Mouse (Mus musculus) left cerebral cortex, postnatal 36 days (tissue): Measurements from ENCODE around the gene Hoxc10. TPM values are rescaled to one million over a fixed set of nuclear protein-coding genes. Genes with fewer than 3 reads are reported as not detected.

ENCODE experiments used
- DNase-seq, 2 experiments: peaks; one replicate each; pipeline ENCODE4 v3.0.0; 2021 to 2022; ENCODE audit warnings: low spot score in 2 of 2, mixed read lengths in 1 of 2
- intact Hi-C: fragments of 180-260 bp; cut with DNase I; formaldehyde crosslinking; loops from one replicate; pipeline ENCODE4 v1.15.1; 2025
- total RNA-seq, 2 experiments: library from RNA; stranded (reverse); gene quantifications; 2 replicates each; pipeline ENCODE4 v1.2.3; 2021

The Hoxc10 gene
- not detected for total RNA-seq

- intact Hi-C loops: loop anchor here (5.0 kb wide), 1 partner anchor 60 kb away; no protein-coding TSS in a partner anchor
- DNase-seq: no peak
Observed at GRCm38 (mm10) chr15:102966776-102967311, at the start of gene Hoxc10. Gene Hoxc10 (plus strand): TSS chr15:102966796.

DNA sequence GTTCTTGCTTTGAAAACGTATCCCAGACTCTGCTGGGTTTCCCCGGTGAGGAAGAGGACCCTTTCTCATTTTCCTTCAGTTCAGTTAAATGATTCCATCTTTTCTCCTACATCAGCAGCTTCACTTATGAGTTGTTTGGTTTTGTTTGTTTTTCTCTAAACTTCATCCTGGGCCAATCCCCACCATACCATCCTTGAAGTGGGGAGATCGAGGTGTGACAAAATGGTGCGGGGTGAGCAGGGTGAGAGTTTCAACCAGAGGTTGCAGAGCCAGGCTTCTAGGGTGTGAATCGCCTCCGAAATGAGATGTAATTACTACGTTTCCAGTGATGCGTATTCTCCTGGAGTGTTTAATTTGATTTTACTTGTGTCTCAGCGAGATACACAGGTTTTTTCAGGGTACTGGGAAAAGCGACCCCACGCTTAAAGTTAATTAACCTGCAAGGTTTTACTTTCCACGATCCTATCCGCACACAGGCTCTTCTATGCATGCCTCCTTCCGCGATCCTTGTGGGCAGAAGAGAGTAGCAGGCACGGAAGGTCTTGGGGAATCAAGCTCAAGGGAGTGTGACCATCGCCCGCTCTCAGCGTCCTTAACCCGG, 48.5 kb upstream of the Hoxc10 start:
- intact Hi-C loops: no loop called here
- DNase-seq: no peak

DNA sequence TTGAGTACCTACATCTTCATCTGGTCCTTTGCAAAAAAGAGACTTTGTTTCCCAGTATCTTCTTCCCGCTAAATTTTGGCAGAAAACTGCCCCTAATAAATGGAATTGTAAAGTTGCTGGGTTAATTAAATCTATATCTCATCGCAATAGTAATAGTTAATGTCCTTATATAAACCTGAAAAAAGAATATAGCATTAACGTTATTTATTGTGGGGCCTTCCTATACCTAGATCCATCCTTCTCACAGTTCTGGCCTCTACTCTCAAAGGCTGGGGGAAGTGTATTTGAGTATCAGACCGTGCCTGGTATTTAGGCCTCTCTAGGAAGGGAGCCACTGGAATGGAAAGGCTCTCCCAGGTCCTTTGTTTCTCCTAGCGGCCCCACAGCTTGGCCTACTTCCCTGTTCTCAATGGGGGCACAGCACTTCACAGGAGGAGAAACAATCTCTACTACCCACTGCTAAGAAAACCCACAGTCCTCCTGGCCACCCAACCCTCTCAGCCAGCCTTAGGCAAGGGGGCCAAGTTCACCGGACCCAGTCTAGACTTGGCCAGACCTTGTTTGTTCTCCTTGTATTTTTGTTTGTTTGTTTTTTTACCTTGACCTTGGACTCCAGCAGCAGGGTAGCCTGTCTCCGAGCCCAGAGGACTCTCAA, 47.9 kb upstream of the Hoxc10 start:
- DNase-seq: no peak
- intact Hi-C loops: no loop called here

DNA sequence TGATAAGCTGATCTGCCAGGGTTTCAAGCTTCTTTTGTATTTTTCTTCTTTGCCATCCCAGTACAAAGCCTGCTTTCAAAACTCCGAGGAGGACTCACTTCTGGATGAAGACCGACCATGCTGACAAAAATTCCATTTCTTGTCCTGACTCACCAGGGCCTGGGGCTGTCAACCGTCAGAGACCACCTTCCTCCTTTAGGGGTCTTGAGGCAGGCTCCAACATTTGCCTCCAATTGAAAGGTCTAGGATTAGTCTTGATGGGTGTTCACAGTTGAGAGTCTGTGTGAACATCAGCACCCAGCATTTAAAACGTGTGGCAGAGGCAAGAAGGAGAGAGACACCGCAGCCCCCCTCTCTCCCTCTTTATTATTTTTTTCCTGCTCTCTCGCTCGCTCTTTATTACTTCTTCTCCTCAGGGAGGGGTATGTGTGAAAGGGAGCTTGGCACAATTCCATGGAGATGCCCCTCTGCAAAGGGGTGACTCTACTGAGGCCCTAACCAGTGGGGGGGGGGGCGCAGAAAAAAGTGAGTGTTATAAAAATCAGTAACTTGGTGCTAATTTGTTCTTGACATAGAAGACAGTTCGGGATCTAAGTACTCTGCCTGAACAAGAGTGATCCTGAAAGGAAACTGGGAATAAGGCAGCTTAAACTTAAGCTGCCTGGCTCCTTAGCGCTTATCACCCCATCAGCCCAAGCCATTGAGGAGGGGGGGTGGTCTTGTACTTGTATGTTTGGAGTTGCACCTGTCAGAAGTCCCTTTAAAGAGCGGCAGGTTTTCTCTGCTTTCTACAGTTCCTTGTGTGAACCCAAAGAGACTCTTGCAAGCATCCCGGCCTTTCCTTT, 47.0 kb upstream of the Hoxc10 start:
- intact Hi-C loops: no loop called here
- no peak for DNase-seq

- no peak for DNase-seq
Observed at GRCm38 (mm10) chr15:102920619-102921018, 46.0 kb upstream of the Hoxc10 start.

DNA sequence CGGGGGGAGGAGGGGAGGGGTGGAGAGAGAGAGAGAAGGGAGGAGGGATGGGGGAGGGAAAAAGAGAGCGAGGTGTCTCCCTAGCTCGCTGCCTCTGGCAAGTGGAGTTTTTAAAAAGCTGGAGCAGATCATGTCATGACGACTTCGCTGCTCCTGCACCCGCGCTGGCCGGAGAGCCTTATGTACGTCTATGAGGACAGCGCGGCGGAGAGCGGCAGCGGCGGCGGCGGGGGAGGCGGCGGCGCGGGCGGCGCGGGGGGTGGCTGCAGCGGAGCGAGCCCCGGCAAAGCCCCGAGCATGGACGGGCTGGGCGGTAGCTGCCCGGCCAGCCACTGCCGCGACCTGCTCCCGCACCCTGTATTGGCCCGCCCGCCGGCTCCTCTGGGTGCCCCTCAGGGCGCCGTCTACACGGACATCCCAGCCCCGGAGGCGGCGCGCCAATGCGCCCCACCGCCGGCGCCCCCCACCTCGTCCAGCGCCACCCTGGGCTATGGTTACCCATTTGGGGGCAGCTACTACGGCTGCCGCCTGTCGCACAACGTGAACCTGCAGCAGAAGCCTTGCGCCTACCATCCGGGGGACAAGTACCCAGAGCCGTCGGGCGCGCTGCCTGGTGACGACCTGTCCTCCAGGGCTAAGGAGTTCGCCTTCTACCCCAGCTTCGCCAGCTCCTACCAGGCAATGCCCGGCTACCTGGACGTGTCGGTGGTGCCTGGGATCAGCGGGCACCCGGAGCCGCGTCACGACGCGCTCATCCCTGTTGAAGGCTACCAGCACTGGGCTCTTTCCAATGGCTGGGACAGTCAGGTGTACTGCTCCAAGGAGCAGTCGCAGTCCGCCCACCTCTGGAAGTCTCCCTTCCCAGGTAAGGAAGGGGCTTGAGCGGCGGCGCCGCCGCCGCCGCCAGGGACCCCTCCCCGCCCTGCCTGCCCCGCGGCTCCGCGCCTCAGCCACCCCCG, 45.3 kb upstream of the Hoxc10 start, which contains the start of gene Hoxc13:
TSS of gene Hoxc13 (plus strand) at position 51 of the 959 bp plus-strand sequence.
- intact Hi-C loops: no loop called here
- DNase-seq: no peak

More at GRCm38 (mm10) chr15:102920619-102921018, 46.0 kb upstream of the Hoxc10 start:
- intact Hi-C loops: no loop called here

GRCm38 (mm10) chr15:102922012-102922362, 44.6 kb upstream of the Hoxc10 start:
- DNase-seq: no peak
- intact Hi-C loops: no loop called here

DNA sequence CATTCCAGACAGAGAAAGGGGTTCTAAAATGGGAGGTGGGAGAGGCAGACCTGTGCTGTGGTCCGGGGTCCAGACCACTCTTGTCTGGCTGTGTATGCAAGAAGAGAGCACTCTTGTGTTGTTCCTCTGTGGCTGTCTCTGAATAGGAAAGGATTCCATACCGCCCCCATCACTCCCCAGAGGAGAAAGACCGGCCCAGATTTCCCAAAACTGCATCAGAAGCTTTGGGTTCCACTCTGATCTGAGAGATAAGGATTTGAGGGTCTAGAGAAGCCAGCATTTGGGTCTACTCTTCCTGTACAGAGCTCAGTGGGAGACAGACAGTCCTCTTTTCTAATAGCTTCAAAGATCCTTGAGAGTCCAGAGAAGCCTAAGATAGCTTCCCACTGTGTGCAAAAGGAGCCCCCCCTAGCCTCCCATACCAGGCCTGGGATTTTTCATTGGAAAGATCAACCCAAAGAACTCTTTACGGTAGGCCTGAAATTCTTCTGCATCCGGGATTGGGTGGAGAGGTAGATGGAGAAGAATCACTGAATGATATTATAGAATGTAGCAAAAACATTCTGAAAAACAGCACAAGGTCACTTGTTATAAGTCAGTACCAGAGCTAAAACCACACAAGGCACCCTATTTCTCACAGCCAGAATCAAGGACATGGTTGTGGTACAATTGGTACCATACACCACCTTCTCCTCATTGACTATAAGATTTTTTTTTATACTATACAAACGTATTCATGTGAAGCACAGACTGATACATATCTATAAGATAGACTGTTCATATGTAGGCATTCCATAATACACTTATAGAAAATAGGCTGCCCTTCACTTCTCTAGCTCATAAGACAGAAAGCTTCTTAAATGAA, 43.7 kb upstream of the Hoxc10 start:
- intact Hi-C loops: no loop called here
- no peak for DNase-seq

DNA sequence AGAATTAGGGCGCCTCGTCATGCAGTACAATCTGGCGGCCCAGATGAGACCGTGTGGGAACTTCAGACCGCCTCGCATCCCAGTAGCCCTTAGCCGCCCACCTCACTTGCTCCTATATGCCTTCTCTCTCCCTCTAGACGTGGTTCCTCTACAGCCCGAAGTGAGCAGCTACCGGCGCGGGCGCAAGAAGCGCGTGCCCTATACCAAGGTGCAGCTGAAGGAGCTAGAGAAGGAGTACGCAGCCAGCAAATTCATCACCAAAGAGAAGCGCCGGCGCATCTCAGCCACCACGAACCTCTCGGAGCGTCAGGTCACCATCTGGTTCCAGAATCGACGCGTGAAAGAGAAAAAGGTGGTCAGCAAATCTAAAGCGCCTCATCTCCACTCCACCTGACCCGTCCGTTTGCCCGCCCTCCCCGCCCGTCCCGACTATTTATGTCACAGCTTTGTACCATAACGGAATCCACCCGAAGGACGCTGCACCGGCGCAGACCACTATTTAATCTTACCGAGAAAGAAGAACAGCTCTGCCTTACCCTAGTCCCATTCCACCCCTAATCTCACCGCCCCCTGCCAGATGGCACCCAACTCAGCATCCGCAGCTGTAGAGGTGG, 39.5 kb upstream of the Hoxc10 start:
- intact Hi-C loops: no loop called here
- no peak for DNase-seq

DNA sequence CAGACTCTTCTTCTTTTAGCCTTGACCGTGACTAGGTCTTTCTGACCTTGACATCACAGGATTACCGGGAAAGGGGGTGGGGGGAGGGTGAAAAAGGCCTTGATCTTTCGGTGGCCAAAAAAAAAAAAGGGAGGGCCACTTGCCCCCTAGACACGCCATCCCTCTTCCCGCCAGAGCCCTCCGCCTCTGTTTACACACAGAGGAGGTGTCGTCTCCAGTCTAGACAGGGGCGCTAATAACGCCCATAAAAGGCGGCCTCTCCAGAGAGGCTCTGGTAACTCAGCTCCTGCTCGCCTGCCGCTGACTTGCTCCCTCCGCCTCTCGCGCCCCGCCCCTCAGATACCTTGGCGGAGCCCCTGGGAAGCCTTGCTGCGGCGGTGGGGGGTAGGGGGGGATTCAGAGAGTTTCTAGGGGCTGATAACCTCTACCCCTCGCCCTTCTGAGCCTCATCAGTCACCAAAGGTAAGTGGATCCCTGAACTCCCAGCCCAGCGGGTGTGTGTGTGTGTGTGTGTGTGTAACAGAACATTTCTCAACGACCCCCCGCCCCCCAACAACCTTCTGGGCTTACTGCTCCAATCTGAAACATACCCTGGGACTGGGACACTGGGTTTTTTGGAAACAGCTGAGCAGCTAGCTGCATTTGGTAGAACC, 34.8 kb upstream of the Hoxc10 start:
- DNase-seq: no peak
- intact Hi-C loops: no loop called here

DNA sequence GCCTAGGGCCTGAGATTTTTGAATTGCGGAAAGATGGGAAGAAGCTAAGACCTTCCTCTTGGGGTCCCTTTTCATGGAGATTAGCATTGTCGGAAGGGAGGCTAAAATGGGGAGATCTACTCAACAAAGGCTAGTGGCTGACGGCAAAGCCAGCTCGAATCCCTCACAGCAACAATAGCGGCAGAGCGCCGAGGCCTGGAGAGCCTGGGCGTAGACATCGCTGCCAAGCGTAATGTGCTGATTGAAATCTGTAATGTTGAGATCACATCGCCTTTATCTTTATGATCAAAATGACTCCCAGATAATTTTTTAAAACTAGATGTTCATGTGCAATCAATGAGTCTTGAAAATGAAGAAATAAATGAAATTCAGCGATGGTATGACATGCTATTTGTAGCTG, 32.2 kb upstream of the Hoxc10 start:
- intact Hi-C loops: no loop called here

GRCm38 (mm10) chr15:102934897-102935296, 31.7 kb upstream of the Hoxc10 start:
- DNase-seq: no peak
- intact Hi-C loops: no loop called here

More for the DNA sequence above, 32.2 kb upstream of the Hoxc10 start:
- DNase-seq: no peak

GRCm38 (mm10) chr15:102936279-102936972, 30.2 kb upstream of the Hoxc10 start, which contains the start of gene Hoxc12:
Gene Hoxc12 (plus strand): TSS chr15:102936757.
- intact Hi-C loops: no loop called here
- no peak for DNase-seq

- intact Hi-C loops: no loop called here
- no peak for DNase-seq
Observed at GRCm38 (mm10) chr15:102937036-102937666, 29.4 kb upstream of the Hoxc10 start.

DNA sequence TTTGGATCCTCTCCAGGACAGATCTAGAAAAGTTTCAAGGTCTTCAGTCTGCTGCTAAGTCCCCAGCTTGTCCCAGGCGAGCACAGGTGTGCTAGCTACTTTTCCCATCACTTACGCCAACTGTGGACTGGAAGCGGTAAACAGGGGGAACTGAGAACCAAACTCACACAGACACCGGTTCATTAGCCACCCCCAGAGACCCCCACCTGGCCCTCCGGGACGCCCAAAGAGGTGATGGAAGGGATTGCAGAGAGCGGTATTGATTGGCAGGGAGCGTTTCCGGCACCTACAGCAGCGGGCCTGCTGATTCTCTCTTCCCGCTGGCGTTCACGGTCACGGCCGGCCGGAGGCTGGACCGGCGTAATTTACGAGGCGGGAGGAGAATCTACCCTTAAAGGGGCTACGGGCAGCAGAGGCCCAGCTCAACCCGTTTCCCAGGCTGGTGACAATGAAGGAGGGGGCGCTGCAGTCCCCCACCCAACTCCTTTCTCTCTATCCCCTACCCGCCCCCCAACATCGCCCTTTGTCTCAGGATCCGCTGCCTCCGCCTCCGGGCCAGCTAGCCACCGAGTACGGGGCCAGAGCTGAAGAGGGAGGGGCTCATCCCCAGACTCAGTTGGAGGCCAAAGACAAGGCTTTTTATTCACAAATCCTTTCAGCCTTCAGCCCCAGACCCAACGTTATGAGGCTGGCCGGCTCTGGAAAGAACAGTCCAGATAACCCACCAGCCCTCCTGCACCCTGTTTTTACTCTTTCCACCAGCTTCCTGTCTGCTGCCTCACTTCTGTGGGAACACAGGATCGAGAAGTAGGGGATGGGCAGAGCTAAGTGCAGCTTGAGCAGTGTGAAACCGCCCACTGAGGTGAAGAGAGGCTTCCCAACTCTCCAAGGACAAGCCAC, 27.1 kb upstream of the Hoxc10 start:
- DNase-seq: no peak
- intact Hi-C loops: no loop called here
